Mouse (Mus musculus) naive thymus-derived CD4-positive, alpha-beta T cell, adult 5 months (primary cell): ENCODE measurements around the gene Srrm3. TPM values are rescaled to one million over a fixed set of nuclear protein-coding genes. Genes with fewer than 3 reads are reported as not detected.

Experiments
- polyA plus RNA-seq: library from polyadenylated mRNA; unstranded; fragments of 100-300 nt; shearing (Covaris generic); gene quantifications from one replicate; pipeline ENCODE4 v1.2.1, GENCODE M21; 2017

Srrm3 gene
- 0.34 TPM for polyA plus RNA-seq

GRCm38 (mm10) chr5:135806555-135807262, at the start of gene Srrm3:
TSS of gene Srrm3 (plus strand) at chr5:135806890.

GRCm38 (mm10) chr5:135777796-135778470, 28.8 kb upstream of the Srrm3 start, which contains the start of gene Styxl1:
TSS of gene Styxl1 (minus strand) at chr5:135778385.

GRCm38 (mm10) chr5:135778471-135779445, 27.9 kb upstream of the Srrm3 start, which contains the start of gene Mdh2:
TSS of gene Mdh2 (plus strand) at chr5:135778480.

GRCm38 (mm10) chr5:135887675-135888102, 81.0 kb downstream of the Srrm3 start, which contains the start of gene Hspb1:
TSS of gene Hspb1 (plus strand) at chr5:135887919.

Other genes with a start within 250 kb of the Srrm3 start
- not detected for gene Ccl26, start 243.3 kb upstream of the Srrm3 start, polyA plus RNA-seq
- not detected for gene Ccl24, start 233.8 kb upstream of the Srrm3 start, polyA plus RNA-seq
- gene Rhbdd2, start 174.3 kb upstream of the Srrm3 start, polyA plus RNA-seq = 24.4 TPM
- gene Por, start 136.9 kb upstream of the Srrm3 start, polyA plus RNA-seq = 147 TPM
- gene Tmem120a, start 62.4 kb upstream of the Srrm3 start, polyA plus RNA-seq = 33.3 TPM
- 0.51 TPM for gene Styxl1, start 28.5 kb upstream of the Srrm3 start, polyA plus RNA-seq
- 384 TPM for gene Mdh2, start 28.4 kb upstream of the Srrm3 start, polyA plus RNA-seq
- 2.7 TPM for gene Hspb1, start 81.0 kb downstream of the Srrm3 start, polyA plus RNA-seq
- 51.7 TPM for gene Ywhag, start 127.7 kb downstream of the Srrm3 start, polyA plus RNA-seq
- gene Ssc4d, start 167.6 kb downstream of the Srrm3 start, polyA plus RNA-seq = 0.52 TPM
- not detected for gene Zp3, start 173.2 kb downstream of the Srrm3 start, polyA plus RNA-seq
- gene Dtx2, start 187.9 kb downstream of the Srrm3 start, polyA plus RNA-seq = 32.1 TPM
- not detected for gene Upk3b, start 231.6 kb downstream of the Srrm3 start, polyA plus RNA-seq
- not detected for gene Upk3bl, start 247.6 kb downstream of the Srrm3 start, polyA plus RNA-seq